Mouse (Mus musculus) adrenal gland, postnatal 25 days (tissue): Measurements from ENCODE around the gene Adamts18. TPM values are rescaled to one million over a fixed set of nuclear protein-coding genes. Genes with fewer than 3 reads are reported as not detected.
A peak's percentile ranks its signal among the peaks of the same experiment; 100 is the strongest.

Experiments used
- DNase-seq: peaks from one replicate; pipeline ENCODE4 v3.0.0; 2021; ENCODE audit warnings: mixed read lengths
- long read RNA-seq: library from polyadenylated mRNA; stranded (forward); transcript quantifications from one replicate; pipeline ENCODE4 v2.0.0, GENCODE M21; 2021
- total RNA-seq: library from RNA; stranded (reverse); gene quantifications from 2 replicates; pipeline ENCODE4 v1.2.3, GENCODE M21; 2021

The Adamts18 gene
- 0.71 TPM in 1 of 2 replicates, not detected in the other for total RNA-seq
- long read RNA-seq, result 0 reads

GRCm38 (mm10) chr8:113848653-113849135 is at the start of gene Adamts18:
Adamts18 (minus strand) TSS chr8:113848738.
- peak; percentile 18 for DNase-seq

GRCm38 (mm10) chr8:113896446-113896845 is 47.9 kb upstream of the Adamts18 start:
- no peak for DNase-seq

GRCm38 (mm10) chr8:113891376-113891775 is 42.8 kb upstream of the Adamts18 start:
- no peak for DNase-seq

GRCm38 (mm10) chr8:113886509-113886908 is 38.0 kb upstream of the Adamts18 start:
- no peak for DNase-seq

GRCm38 (mm10) chr8:113885101-113885500 is 36.6 kb upstream of the Adamts18 start:
- DNase-seq, result no peak

GRCm38 (mm10) chr8:113883994-113884393 is 35.5 kb upstream of the Adamts18 start:
- DNase-seq, result no peak

GRCm38 (mm10) chr8:113882558-113882957 is 34.0 kb upstream of the Adamts18 start:
- no peak for DNase-seq

- DNase-seq, result no peak
These were observed 30.0 kb upstream of the Adamts18 start for GRCm38 (mm10) chr8:113878411-113879006.

- no peak for DNase-seq
These were observed 25.0 kb upstream of the Adamts18 start for GRCm38 (mm10) chr8:113873446-113874120.

- DNase-seq, result no peak
These were observed 23.9 kb upstream of the Adamts18 start for GRCm38 (mm10) chr8:113872436-113872835.

GRCm38 (mm10) chr8:113866530-113866929 is 18.0 kb upstream of the Adamts18 start:
- DNase-seq, result no peak

GRCm38 (mm10) chr8:113865326-113866093 is 17.0 kb upstream of the Adamts18 start:
- DNase-seq, result no peak

- no peak for DNase-seq
These were observed 11.5 kb upstream of the Adamts18 start for GRCm38 (mm10) chr8:113859890-113860683.

GRCm38 (mm10) chr8:113858801-113859200 is 10.3 kb upstream of the Adamts18 start:
- no peak for DNase-seq

GRCm38 (mm10) chr8:113854622-113855293 is 6.2 kb upstream of the Adamts18 start:
- no peak for DNase-seq

GRCm38 (mm10) chr8:113853714-113854113 is 5.2 kb upstream of the Adamts18 start:
- no peak for DNase-seq

- no peak for DNase-seq
These were observed 3.1 kb upstream of the Adamts18 start for GRCm38 (mm10) chr8:113851655-113852054.

- no peak for DNase-seq
These were observed 371 bp downstream of the Adamts18 start for GRCm38 (mm10) chr8:113848081-113848652.

- DNase-seq, result no peak
These were observed 895 bp downstream of the Adamts18 start for GRCm38 (mm10) chr8:113847606-113848080.

- no peak for DNase-seq
These were observed 1.9 kb downstream of the Adamts18 start for GRCm38 (mm10) chr8:113846669-113847068.

GRCm38 (mm10) chr8:113844801-113845301 is 3.7 kb downstream of the Adamts18 start:
- no peak for DNase-seq
